Mouse (Mus musculus): Measurements from ENCODE around the gene Fadd. TPM values are rescaled to one million over a fixed set of nuclear protein-coding genes. Genes with fewer than 3 reads are reported as not detected.

The Fadd gene
- polyA plus RNA-seq (2017; shearing (Covaris generic)): 3.6 TPM

DNA sequence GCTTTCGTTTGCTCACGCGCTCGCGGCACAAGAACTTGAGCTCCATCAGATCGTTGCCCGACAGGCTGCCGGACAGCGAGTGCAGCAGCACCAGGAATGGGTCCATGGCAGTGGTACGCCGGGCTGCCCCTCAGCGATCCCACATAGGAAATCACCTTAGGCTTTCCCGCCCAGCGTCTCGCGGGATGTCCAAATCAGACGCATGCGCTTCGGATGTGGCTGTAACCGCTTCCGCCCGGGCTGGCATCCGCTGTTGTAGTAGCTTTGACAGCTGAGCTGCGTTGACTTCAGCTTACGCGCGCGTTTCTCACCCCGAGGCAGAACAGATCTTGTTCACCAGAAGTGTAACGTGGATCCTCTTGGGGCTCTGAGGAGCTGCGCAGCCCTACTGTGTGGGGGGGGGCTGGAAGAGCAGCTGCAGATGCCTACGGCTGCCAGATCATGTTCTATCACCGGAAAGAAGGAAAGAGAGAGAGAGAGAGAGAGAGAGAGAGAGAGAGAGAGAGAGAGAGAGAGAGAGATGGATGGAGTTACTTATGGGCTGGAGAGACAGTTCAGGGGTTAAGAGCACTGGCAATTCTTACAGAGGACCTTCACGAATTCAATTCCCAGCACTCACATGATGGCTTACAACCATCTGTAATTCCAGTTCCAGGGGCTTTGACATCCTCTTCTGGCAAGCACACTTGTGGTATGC, at the start of gene Fadd:
Gene Fadd (minus strand): TSS at position 180 of the 697 bp plus-strand sequence.

DNA sequence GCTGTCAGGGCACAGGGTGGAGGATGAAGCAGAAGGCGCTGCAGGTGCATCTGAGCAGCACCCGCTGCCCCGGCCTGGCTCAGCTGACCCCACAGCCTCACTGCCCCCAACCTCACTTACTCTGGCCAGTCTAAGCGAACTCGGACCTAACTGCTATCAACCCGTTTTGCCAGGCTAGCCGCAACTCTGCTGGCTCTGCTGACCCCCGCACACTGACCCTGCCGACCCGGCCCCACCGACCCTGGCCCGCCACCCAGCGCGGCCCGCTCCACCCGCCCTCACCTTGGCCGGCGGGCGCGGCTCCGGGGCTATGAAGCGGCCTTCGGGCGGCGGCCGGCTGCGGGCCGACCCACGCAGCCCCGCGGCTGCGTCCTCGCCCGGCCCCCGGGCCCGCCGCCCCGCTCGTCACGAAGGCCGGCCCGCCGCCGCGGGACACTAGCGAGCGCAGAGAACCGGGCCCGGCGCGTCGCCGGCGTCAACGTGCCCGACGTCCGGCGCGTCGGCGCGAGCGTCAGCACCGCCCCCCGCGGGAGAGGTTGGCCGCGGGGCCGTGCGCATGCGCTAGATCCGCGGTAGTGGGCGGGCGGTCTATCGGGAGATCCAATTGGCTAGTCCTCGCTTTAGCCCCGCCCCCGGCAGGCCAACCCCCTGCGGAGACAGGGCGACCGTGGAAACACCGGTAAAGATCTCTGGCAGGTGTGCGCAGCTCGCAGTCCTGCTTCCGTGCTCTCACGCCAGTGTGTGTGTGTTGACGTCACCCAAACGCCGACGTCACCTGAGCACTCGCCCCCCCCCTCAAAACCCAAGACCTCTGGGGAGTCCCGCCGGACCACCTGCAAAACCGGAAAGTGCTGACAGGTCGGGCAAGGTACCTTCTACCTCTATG, 28.8 kb downstream of the Fadd start, which contains the start of gene Ppfia1:
Gene Ppfia1 (minus strand): TSS at position 493 of the 886 bp plus-strand sequence.

Other genes starting within 250 kb of the Fadd start
- gene Cttn, start 111.5 kb downstream of the Fadd start, polyA plus RNA-seq (2017; shearing (Covaris generic)): 3.8 TPM
- 10.1 TPM for gene Ppfia1, start 28.7 kb downstream of the Fadd start, polyA plus RNA-seq (2017; shearing (Covaris generic))
- not detected for gene Ano1, start 169.5 kb upstream of the Fadd start, polyA plus RNA-seq (2017; shearing (Covaris generic))